Mouse (Mus musculus) megakaryocyte-erythroid progenitor cell, adult 5-6 weeks (primary cell): ENCODE results near the gene Cpd. TPM values are rescaled to one million over a fixed set of nuclear protein-coding genes. Genes with fewer than 3 reads are reported as not detected.
"Not testable (repeated sequence)": the region's sequence is repeated elsewhere in the genome, so short reads cannot be mapped to it uniquely, and the experiment has no call there.

Source experiments
- ATAC-seq: replicated peaks from 2 replicates; pipeline ENCODE4 v1.8.0; 2016; ENCODE audit warnings: mild to moderate bottlenecking, inconsistent platforms; ENCODE audit not compliant: severe bottlenecking, poor library complexity, low FRiP score, low TSS enrichment
- total RNA-seq, 2 experiments: library from RNA; stranded (forward) in 1 of 2; stranded (reverse) in 1 of 2; fragments of 200-1000, 215-1000 nt in 1 of 2; fragments of >200 nt in 1 of 2; fragmentation: Nextera tagmentation in 1 of 2; gene quantifications; 2 replicates each; pipeline ENCODE4 v1.2.3; 2014 to 2017

Gene Cpd
- total RNA-seq, 2 experiments from 2014 or later: 5.9 to 6.8 TPM

DNA sequence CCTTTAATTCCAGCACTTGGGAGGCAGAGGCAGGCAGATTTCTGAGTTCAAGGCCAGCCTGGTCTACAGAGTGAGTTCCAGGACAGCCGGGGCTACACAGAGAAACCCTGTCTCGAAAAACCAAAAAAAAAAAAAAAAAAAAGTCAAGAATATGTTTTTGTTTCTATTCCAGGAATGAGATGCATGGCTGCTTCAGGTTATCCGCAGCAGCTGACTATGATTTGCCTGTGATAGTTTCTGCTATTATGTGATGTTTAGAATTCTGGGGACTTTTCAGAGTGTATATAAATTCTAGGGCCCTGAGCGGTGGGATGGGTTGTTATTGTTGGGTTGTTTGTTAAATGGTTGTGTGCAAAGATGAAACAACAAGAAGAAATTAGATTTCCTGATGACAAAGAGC is 41.7 kb downstream of the Cpd start:
- ATAC-seq: not testable (repeated sequence)

- ATAC-seq: no peak
Observed at GRCm38 (mm10) chr11:76803266-76803665, 43.6 kb downstream of the Cpd start.

GRCm38 (mm10) chr11:76797236-76797635 is 49.6 kb downstream of the Cpd start:
- no peak for ATAC-seq

DNA sequence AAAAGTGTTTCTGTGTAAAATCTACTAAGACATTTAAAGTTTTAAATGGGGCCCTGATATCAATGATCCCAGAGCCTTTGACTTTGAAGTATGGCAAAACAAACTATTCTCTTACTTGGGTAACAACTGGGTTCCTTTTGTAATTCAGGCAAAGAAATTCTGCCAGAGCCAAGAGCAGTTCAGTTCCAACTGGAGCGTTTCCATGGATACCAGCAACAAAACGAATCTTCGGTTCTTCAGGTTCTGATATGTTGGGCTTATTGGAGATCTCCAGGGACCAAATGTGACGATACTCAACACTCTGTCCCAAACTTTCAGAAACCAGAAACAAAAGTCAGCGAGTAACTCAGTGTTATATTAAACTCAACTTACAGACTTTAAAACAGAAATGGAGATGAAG is 51.5 kb downstream of the Cpd start:
- no peak for ATAC-seq

DNA sequence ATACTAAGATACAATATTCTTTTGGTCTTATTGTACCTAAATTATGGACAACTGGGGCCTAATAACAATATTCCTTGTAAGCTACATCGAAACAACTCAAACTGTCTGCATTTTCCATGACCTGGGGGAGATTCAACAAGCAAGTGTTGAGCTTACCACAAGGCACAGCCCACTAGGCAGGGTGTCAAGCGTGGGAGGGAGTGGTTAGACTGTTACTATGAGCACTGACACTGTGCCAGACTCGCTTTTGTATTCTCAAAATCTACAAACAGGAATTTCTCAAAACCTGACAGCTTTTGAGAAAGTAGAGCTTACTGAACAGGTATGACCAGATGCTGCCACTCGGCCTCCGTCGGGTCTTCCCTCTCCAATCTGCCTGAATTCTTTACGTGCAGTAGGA is 55.5 kb downstream of the Cpd start:
- no peak for ATAC-seq

GRCm38 (mm10) chr11:76789252-76789651 is 57.6 kb downstream of the Cpd start:
- ATAC-seq: peak; percentile 61; the same call in 1 of the 2 replicates

- ATAC-seq: no peak
Observed at GRCm38 (mm10) chr11:76775533-76775932, 71.3 kb downstream of the Cpd start.

GRCm38 (mm10) chr11:76773811-76774210 is 73.0 kb downstream of the Cpd start:
- ATAC-seq: no peak

GRCm38 (mm10) chr11:76770566-76770965 is 76.3 kb downstream of the Cpd start:
- no peak for ATAC-seq

DNA sequence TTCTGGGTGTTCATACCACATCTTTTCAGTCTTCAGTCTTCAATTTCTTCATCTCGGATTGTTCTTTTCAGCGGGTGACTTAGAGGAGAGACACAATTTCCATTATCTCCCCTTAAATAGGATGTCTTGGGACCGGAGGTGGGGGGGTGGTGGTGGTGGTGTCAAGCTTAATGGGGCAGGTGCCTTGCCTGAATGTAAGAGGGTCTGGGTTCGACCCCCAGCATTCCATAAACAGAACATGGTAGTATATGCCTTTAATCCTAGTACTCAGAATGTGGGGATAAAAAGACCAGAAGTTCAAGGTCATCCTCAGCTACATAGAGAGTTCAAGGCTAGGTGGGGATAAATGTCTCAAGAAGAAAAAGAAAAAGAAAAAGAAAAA is 83.1 kb downstream of the Cpd start:
- ATAC-seq: no peak

- peak; percentile 100 for ATAC-seq
Observed at GRCm38 (mm10) chr11:76763053-76763740, 83.6 kb downstream of the Cpd start, which contains the start of gene Gosr1. TSS of gene Gosr1 (minus strand) at chr11:76763579.

DNA sequence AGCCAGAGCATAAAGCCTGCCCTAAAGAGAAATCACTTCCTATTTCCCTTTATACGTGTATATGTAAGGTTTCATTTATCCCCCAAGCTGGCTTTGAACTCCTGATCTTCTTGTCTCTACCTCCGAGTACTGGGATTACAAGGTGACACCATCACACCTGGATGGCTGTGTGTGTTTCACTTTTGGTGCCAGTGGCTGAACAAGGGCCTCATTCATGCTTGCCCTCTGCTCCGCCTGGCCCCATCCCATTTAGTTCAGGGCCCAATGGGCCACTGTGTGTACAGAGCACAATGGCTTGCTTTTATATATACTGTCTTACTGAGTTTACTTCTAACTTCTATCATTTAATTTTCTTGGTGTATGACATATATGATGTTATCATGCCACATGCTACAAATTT is 94.5 kb downstream of the Cpd start:
- ATAC-seq: no peak

- ATAC-seq: no peak
Observed at GRCm38 (mm10) chr11:76748819-76749218, 98.0 kb downstream of the Cpd start.

- no peak for ATAC-seq
Observed at GRCm38 (mm10) chr11:76745921-76746320, 100.9 kb downstream of the Cpd start.

DNA sequence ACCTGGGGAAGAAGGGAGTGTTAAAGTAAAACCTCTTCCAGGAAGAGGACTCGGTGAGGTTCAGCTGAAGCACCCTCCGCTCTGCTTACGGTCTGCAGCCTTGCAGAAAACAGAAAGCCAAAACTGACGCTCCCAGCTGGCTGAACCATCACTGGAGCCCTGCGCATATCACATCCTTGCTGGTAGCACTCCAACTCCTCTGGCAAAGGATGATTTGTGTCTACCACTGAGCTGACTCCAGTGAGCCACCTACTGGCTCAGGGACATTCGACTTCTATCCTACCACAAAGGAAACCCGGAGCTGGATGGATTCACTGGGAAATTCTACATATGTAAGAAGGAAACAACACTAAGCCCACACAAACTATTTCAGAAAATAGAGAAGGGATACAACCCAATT is 102.3 kb downstream of the Cpd start:
- ATAC-seq: no peak

DNA sequence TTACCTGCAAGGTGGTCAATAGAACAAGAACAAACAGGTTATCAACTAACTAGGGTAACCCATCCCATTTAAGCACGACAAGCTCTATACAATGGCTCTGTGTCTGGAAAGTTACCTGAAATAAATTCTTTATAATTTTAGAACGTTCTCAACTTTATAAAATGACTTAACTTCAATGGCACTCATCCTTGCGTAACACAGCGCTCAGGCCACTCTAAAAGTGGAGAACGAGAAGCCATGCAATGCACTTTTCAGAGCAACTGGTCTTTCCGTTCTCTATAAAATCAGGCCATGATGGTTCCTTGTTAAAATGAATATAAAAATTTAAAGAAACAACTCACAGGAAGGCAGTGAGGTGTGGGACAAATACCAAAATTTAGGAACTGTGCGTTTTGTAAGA is 104.3 kb downstream of the Cpd start:
- no peak for ATAC-seq

- ATAC-seq: no peak
Observed at GRCm38 (mm10) chr11:76739125-76739524, 107.7 kb downstream of the Cpd start.

- ATAC-seq: no peak
Observed at GRCm38 (mm10) chr11:76735753-76736324, 111.0 kb downstream of the Cpd start.

- no peak for ATAC-seq
Observed at GRCm38 (mm10) chr11:76734560-76734959, 112.3 kb downstream of the Cpd start.

- no peak for ATAC-seq
Observed at GRCm38 (mm10) chr11:76730650-76731049, 116.2 kb downstream of the Cpd start.
